Mouse (Mus musculus): Measurements from ENCODE around the gene Rapgef1.
"Not testable (repeated sequence)": the region's sequence is repeated elsewhere in the genome, so short reads cannot be mapped to it uniquely, and the experiment has no call there.

Gene Rapgef1

GRCm38 (mm10) chr2:29752397-29752796 lies 132.9 kb downstream of the Rapgef1 start:
- DNase-seq, result no peak

GRCm38 (mm10) chr2:29755693-29756092 lies 136.2 kb downstream of the Rapgef1 start:
- no peak for DNase-seq

- DNase-seq, result peak; percentile 71
Observed at GRCm38 (mm10) chr2:29764831-29765230, 145.3 kb downstream of the Rapgef1 start.

GRCm38 (mm10) chr2:29767976-29768709 lies 148.6 kb downstream of the Rapgef1 start:
- DNase-seq, result no peak

GRCm38 (mm10) chr2:29768901-29769300 lies 149.4 kb downstream of the Rapgef1 start:
- no peak for DNase-seq

GRCm38 (mm10) chr2:29770162-29770561 lies 150.6 kb downstream of the Rapgef1 start:
- DNase-seq, result no peak

- DNase-seq, result no peak
Observed at GRCm38 (mm10) chr2:29771611-29772461, 152.3 kb downstream of the Rapgef1 start.

- no peak for DNase-seq
Observed at GRCm38 (mm10) chr2:29773323-29773722, 153.8 kb downstream of the Rapgef1 start.

- DNase-seq, result not testable (repeated sequence)
Observed at GRCm38 (mm10) chr2:29781256-29781655, 161.7 kb downstream of the Rapgef1 start.

GRCm38 (mm10) chr2:29784290-29784689 lies 164.8 kb downstream of the Rapgef1 start:
- DNase-seq, result no peak

- peak; percentile 85 for DNase-seq
Observed at GRCm38 (mm10) chr2:29787104-29787917, 167.8 kb downstream of the Rapgef1 start, which contains the start of gene Coq4. Gene Coq4 (plus strand): TSS chr2:29787493.

GRCm38 (mm10) chr2:29787937-29788681 lies 168.6 kb downstream of the Rapgef1 start, which contains the start of gene Trub2:
Gene Trub2 (minus strand): TSS chr2:29788502.
- peak; percentile 79 for DNase-seq

Measured in right cerebral cortex, postnatal 14 days (tissue).